Mouse (Mus musculus) testis, adult 2 months (tissue): ENCODE results near the gene 4931428F04Rik.

ENCODE experiments used
- CTCF ChIP-seq: fragments of 200-500 bp; IDR thresholded peaks from 2 replicates; pipeline ENCODE4 v1.5.1; 2012; ENCODE audit warnings: low read depth, mild to moderate bottlenecking, inconsistent platforms, low read length, moderate library complexity; ENCODE audit not compliant: control insufficient read depth, insufficient read depth, insufficient replicate concordance
- POLR2A ChIP-seq: fragments of 200-500 bp; IDR thresholded peaks from 2 replicates; pipeline ENCODE4 v1.6.1; 2012; ENCODE audit warnings: low read depth, mild to moderate bottlenecking, inconsistent platforms, low read length, moderate library complexity; ENCODE audit not compliant: control insufficient read depth

GRCm38 (mm10) chr8:105310118-105310517 lies 20.5 kb upstream of the 4931428F04Rik start:
- TF ChIP-seq CTCF: no peak
- TF ChIP-seq POLR2A: no peak
